Mouse (Mus musculus): ENCODE measurements around the gene Gm29094. TPM values are rescaled to one million over a fixed set of nuclear protein-coding genes. Genes with fewer than 3 reads are reported as not detected.

Gene Gm29094
- polyA plus RNA-seq, 1 experiment from 2014 or later = not detected

- ATAC-seq (no peak), DNase-seq (ENCODE audit: low read depth, low spot score) (no peak)
- CTCF ChIA-PET = no interaction called here
- H3K27me3 ChIP-seq = no peaks in the 10 kb centered on the region
- in situ Hi-C loops (cut with MboI; ENCODE audit: low pct_unique_long_range_greater_than_20kb) = no loop called here
- no peak for TF ChIP-seq CTCF (IDR thresholded peaks at IDR 0.05)
- POLR2A ChIA-PET = interaction anchor here (1.0 kb wide), 1 partner anchor 22 kb away, joined by 3 read pairs; no protein-coding TSS in a partner anchor
Measured at GRCm38 (mm10) chr9:89256556-89257335, 57.6 kb downstream of the Gm29094 start.

GRCm38 (mm10) chr9:89263968-89264367 is 64.8 kb downstream of the Gm29094 start:
- in situ Hi-C loops (cut with MboI; ENCODE audit: low pct_unique_long_range_greater_than_20kb) = no loop called here
- no peak for ATAC-seq

GRCm38 (mm10) chr9:89264571-89264970 is 65.4 kb downstream of the Gm29094 start:
- no peak for ATAC-seq
- TF ChIP-seq CTCF (IDR thresholded peaks at IDR 0.05) = no peak
- POLR2A ChIA-PET = no interaction called here
- H3K27me3 ChIP-seq = no peaks in the 10 kb centered on the region
- in situ Hi-C loops (cut with MboI; ENCODE audit: low pct_unique_long_range_greater_than_20kb) = no loop called here
- no peak for DNase-seq (ENCODE audit: low read depth, low spot score)
- CTCF ChIA-PET = no interaction called here

More at GRCm38 (mm10) chr9:89263968-89264367, 64.8 kb downstream of the Gm29094 start:
- H3K27me3 ChIP-seq = no peaks in the 10 kb centered on the region
- TF ChIP-seq CTCF (IDR thresholded peaks at IDR 0.05) = no peak
- DNase-seq (ENCODE audit: low read depth, low spot score) = no peak
- ChIA-PET CTCF (no interaction called here), POLR2A (no interaction called here)

Other genes with a start within 250 kb of the Gm29094 start
- gene Bcl2a1a, start 242.5 kb upstream of the Gm29094 start, polyA plus RNA-seq (2021) = not detected
- 0.06 TPM for gene Trim43b, start 106.5 kb upstream of the Gm29094 start, polyA plus RNA-seq (2021)
- not detected for gene Bcl2a1b, start 170 bp upstream of the Gm29094 start, polyA plus RNA-seq (2021)
- gene Mthfs, start 11.3 kb downstream of the Gm29094 start, polyA plus RNA-seq (2021) = 14.3 TPM